Mouse (Mus musculus): Measurements from ENCODE around the gene Gm5726.
"Not testable (repeated sequence)": the region's sequence is repeated elsewhere in the genome, so short reads cannot be mapped to it uniquely, and the experiment has no call there.

Gene Gm5726

DNA sequence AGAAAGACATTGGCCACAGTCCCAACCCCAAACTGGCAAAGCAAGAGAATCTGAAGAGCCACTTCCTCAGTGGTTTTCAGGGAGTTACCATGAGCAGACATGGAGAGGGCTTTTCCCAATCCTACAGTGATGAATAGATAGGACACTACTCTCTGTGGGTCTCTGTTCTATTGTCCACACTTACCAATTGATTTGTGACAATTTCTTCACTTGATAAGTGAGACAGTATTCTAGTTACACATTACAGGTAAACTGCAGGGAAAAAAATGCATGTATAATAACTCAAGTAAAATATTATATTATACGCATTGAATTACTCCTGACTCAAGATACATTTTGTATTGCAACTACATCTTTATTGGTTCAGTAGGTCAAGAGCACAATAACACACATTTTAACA is at the start of gene Gm5726:
TSS of gene Gm5726 (minus strand) at position 101 of the 400 bp plus-strand sequence.
- DNase-seq: not testable (repeated sequence)

DNA sequence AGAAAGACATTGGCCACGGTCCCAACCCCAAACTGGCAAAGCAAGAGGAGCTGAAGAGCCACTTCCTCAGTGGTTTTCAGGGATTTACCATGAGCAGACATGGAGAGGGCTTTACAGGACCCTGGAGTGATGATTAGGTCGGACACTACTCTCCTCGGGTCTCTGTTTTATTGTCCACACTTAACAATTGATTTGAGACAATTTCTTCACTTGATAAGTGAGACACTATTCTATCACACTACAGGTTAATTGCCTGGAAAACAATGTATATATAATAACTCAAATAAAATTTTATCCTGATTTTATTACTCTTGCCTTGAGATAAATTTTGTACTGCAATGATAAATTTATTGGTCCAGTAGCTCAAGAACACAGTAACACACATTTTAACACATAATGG is 30.6 kb upstream of the Gm5726 start, which contains the start of gene Gm4141:
TSS of gene Gm4141 (minus strand) at position 101 of the 400 bp plus-strand sequence.
- DNase-seq: not testable (repeated sequence)

DNA sequence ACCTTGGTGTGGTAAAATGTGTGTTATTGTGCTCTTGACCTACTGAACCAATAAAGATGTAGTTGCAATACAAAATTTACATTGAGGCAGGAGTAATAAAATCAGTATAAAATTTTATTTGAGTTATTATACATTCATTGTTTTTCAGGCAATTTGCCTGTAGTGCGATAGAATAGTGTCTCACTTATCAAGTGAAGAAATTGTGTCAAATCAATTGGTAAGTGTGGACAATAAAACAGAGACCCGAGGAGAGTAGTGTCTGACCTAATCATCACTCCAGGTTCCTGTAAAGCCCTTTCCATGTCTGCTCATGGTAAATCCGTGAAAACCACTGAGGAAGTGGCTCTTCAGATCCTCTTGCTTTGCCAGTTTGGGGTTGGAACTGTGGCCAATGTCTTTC is 12.0 kb downstream of the Gm5726 start, which contains the start of gene Vmn1r104:
TSS of gene Vmn1r104 (plus strand) at position 301 of the 400 bp plus-strand sequence.
- not testable (repeated sequence) for DNase-seq

DNA sequence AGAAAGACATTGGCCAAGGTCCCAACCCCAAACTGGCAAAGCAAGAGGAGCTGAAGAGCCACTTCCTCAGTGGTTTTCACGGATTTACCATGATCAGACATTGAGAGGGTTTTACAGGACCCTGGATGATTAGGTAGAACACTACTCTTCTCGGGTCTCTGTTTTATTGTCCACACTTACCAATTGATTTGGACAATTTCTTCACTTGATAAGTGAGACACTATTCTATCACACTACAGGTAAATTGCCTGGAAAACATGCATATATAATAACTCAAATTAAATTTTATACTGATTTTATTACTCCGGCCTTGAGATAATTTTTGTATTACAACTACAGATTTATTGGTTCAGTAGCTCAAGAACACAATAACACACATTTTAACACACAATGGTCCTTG is 35.1 kb downstream of the Gm5726 start, which contains the start of gene Vmn1r103:
TSS of gene Vmn1r103 (minus strand) at position 101 of the 400 bp plus-strand sequence.
- DNase-seq: not testable (repeated sequence)
